8 mouse cellular contexts compared by ENCODE assay signal in genomic region chr14:120302913-120303548, GRCm38 (mm10). TPM values are rescaled to one million over a fixed set of nuclear protein-coding genes. Genes with fewer than 3 reads are reported as not detected.
DNase-seq lines count a peak whose midpoint lies in the region; ATAC-seq and TF ChIP-seq lines count a peak whose summit lies in the region.
"Had no signal": no experiment of that assay in that cellular context is flagged by ENCODE, and none has a peak within 500 bp of the region (broad histone marks: within the 10 kb centered on the region; RNA-seq: fewer than 3 reads in every experiment).

No protein-coding gene starts in this region.

- TF ChIP-seq POLR2A in CH12.LX (IDR thresholded peaks at IDR 0.05; ENCODE audit: low read depth, low read length), result no peak

- no peak overlapping the region for H3K9ac ChIP-seq in CH12.LX (ENCODE audit: insufficient read depth, low read depth)
- H3K9ac ChIP-seq in intestine, embryonic 14.5 days (ENCODE audit: low read length), result no peak overlapping the region

- H3K4me3 ChIP-seq in CH12.LX (replicated peaks in 1 of 3; ENCODE audit: low read depth in 2 of 3, low read length in 2 of 3, poor library complexity in 1 of 3), result no peak overlapping the region
- H3K4me3 ChIP-seq in intestine, embryonic 14.5 days (ENCODE audit: low read depth, low read length), result no peak overlapping the region
- H3K4me3 ChIP-seq in megakaryocyte, embryonic 14.5 days (replicated peaks), result peak overlapping the region; percentile 84
- H3K4me3 ChIP-seq: erythroblast, embryonic 14.5 days had no signal

- H3K79me2 ChIP-seq in CH12.LX (replicated peaks; ENCODE audit: control insufficient read depth, extremely low read depth, insufficient read depth, poor library complexity, severe bottlenecking), result peaks cover 38% of the 10 kb centered on the region

- peaks cover 0 to 9% of the 10 kb centered on the region in 2 experiments for H3K36me3 ChIP-seq in CH12.LX (replicated peaks in 1 of 2; ENCODE audit: control insufficient read depth in 1 of 2, insufficient read depth in 1 of 2, low read length in 1 of 2)
- H3K36me3 ChIP-seq in intestine, embryonic 14.5 days (ENCODE audit: control insufficient read depth, insufficient read depth, low read length), result no peaks in the 10 kb centered on the region
- peaks cover 55% of the 10 kb centered on the region for H3K36me3 ChIP-seq in megakaryocyte, embryonic 14.5 days (replicated peaks; ENCODE audit: low read length)

- H3K4me1 ChIP-seq in CH12.LX (ENCODE audit: control insufficient read depth in 1 of 2, insufficient read depth in 2 of 2), result peaks cover 4 to 46% of the 10 kb centered on the region in 2 experiments; a peak in 3 of 4 replicates
- peaks cover 40% of the 10 kb centered on the region for H3K4me1 ChIP-seq in intestine, embryonic 14.5 days (replicated peaks; ENCODE audit: control insufficient read depth, insufficient read depth, low read length)
- H3K4me1 ChIP-seq in megakaryocyte, embryonic 14.5 days, result peaks cover 88% of the 10 kb centered on the region

- peak overlapping the region; percentile 65 for H3K27ac ChIP-seq in CH12.LX (ENCODE audit: insufficient read depth, low read depth)
- peak overlapping the region; percentile 48 for H3K27ac ChIP-seq in intestine, embryonic 14.5 days (ENCODE audit: low read depth)

- no peaks in the 10 kb centered on the region for H3K27me3 ChIP-seq in CH12.LX (replicated peaks)
- no peaks in the 10 kb centered on the region for H3K27me3 ChIP-seq in intestine, embryonic 14.5 days (replicated peaks; ENCODE audit: control insufficient read depth, insufficient read depth, low read length)
- no peaks in the 10 kb centered on the region for H3K27me3 ChIP-seq in megakaryocyte, embryonic 14.5 days (replicated peaks)

- no peak for TF ChIP-seq RAD21 in CH12.LX (IDR thresholded peaks at IDR 0.05; ENCODE audit: low read depth, low read length)

- no peaks in the 10 kb centered on the region for H3K9me3 ChIP-seq in CH12.LX (replicated peaks; ENCODE audit: low read length)
- H3K9me3 ChIP-seq in intestine, embryonic 14.5 days (ENCODE audit: control insufficient read depth, low read length), result no peaks in the 10 kb centered on the region
- no peaks in the 10 kb centered on the region for H3K9me3 ChIP-seq in megakaryocyte, embryonic 14.5 days

- no peak for TF ChIP-seq CTCF in CH12.LX (conservative IDR thresholded peaks at IDR 0.05 in 1 of 2, IDR thresholded peaks at IDR 0.05 in 1 of 2; ENCODE audit: low read depth in 2 of 2, low read length in 2 of 2)

- DNase-seq in 3T3-L1 (ENCODE audit: low read depth, low spot score) (peak; percentile 67), CH12.LX (ENCODE audit: extremely low read depth) (no peak)
- peak; percentile 60 to 70 for DNase-seq in cerebellum, postnatal 10 days
- no peak for DNase-seq in intestine, embryonic 14.5 days (ENCODE audit: low spot score)
- DNase-seq in layer of hippocampus, adult 9-11 months, result no peak
- DNase-seq in testis, postnatal 10 days (ENCODE audit: low spot score), result no peak

- 28% methylated on average over 6 of the region's 6 CpGs for WGBS in intestine, embryonic 14.5 days

- dilution Hi-C loops in CH12.LX (cut with MboI; ENCODE audit: extremely low pct_ligation_motif_present, extremely low pct_unique_long_range_greater_than_20kb, low sequenced_read_pairs), result no loop called here

- in situ Hi-C loops in CH12.LX (cut with MboI; ENCODE audit: low pct_ligation_motif_present, low pct_unique_long_range_greater_than_20kb, low sequenced_read_pairs), result no loop called here

- H3K4me2 ChIP-seq in CH12.LX (ENCODE audit: insufficient read depth, low read depth, poor library complexity, severe bottlenecking), result no peak overlapping the region
- no peak overlapping the region for H3K4me2 ChIP-seq in intestine, embryonic 14.5 days (ENCODE audit: low read length)

- no peak for TF ChIP-seq EP300 in CH12.LX (IDR thresholded peaks at IDR 0.05; ENCODE audit: low read length)

- ATAC-seq in intestine, embryonic 14.5 days (replicated peaks; ENCODE audit: low FRiP score, low TSS enrichment, low read depth), result no peak

TF ChIP-seq in CH12.LX, 34 proteins besides CTCF, POLR2A, EP300 and RAD21:
- no peak for TF ChIP-seq CHD2 (IDR thresholded peaks at IDR 0.05; ENCODE audit: low read length)
- no peak for TF ChIP-seq KAT2A (IDR thresholded peaks at IDR 0.05; ENCODE audit: insufficient replicate concordance, low read length)
- TF ChIP-seq MEF2A (IDR thresholded peaks at IDR 0.05; ENCODE audit: borderline replicate concordance, low read depth, low read length), result no peak
- TF ChIP-seq NELFE (IDR thresholded peaks at IDR 0.05; ENCODE audit: low read depth, low read length), result no peak
- no peak for TF ChIP-seq TBP (conservative IDR thresholded peaks at IDR 0.05; ENCODE audit: low read depth, low read length)
- TF ChIP-seq IRF4 (IDR thresholded peaks at IDR 0.05; ENCODE audit: low read depth, low read length), result no peak
- TF ChIP-seq USF1 (IDR thresholded peaks at IDR 0.05; ENCODE audit: low read depth, low read length), result no peak
- TF ChIP-seq JUN (IDR thresholded peaks at IDR 0.05; ENCODE audit: insufficient read depth, low read depth, low read length), result no peak

RNA-seq across cellular contexts. Expression of gene Mbnl2, which starts 27.6 kb away (rescaled TPM):
- total RNA-seq in CH12.LX (2012; rRNA removed), result 19.6 and 23.9 TPM in 2 replicates
- 23.7 and 23.8 TPM in 2 replicates for total RNA-seq in CH12.LX (2014; rRNA removed)
- polyA plus RNA-seq in CH12.LX (2012; ENCODE audit: insufficient read length, low read depth), result 21.8 and 28.9 TPM in 2 replicates
- 111 and 118 TPM in 2 replicates for polyA plus RNA-seq in intestine, embryonic 14.5 days (2014; fragmentation: Nextera tagmentation; extraction: Ambion mirVana)
- polyA plus RNA-seq in megakaryocyte, embryonic 14.5 days (2012; ENCODE audit: insufficient read depth, low replicate concordance), result 43.0 and 66.7 TPM in 2 replicates

Comparison
In these comparisons a context has a peak if more than half of its experiments do, and no peak if none do; other contexts are left out.
1. DNase-seq: peak in 3T3-L1 (single experiment) and cerebellum, postnatal 10 days (2 of 2); none in CH12.LX (single experiment), intestine, embryonic 14.5 days (single experiment), layer of hippocampus, adult 9-11 months (single experiment) and testis, postnatal 10 days (single experiment).